Mouse (Mus musculus) mouse embryonic stem cell (cell line): ENCODE results near the gene Tas2r130.
"Not testable (repeated sequence)": the region's sequence is repeated elsewhere in the genome, so short reads cannot be mapped to it uniquely, and the experiment has no call there.

ENCODE experiments used
- in situ Hi-C, 2 experiments: fragments of 300-500 bp; cut with MboI; formaldehyde crosslinking; loops; 1 replicate in 1 of 2; 3 replicates in 1 of 2; pipeline ENCODE4 v1.14.3; 2019 to 2020; ENCODE audit warnings: low sequenced_read_pairs in 2 of 2, low pct_unique_long_range_greater_than_20kb in 1 of 2, mixed read lengths in 1 of 2; ENCODE audit not compliant: unreplicated experiment in 1 of 2

Tas2r130 gene

GRCm38 (mm10) chr6:131630812-131631211 lies at the start of gene Tas2r130:
Gene Tas2r130 (minus strand): TSS chr6:131630912.
- in situ Hi-C loops: no loop called here

- in situ Hi-C loops: no loop called here
Measured at GRCm38 (mm10) chr6:131678786-131679185, 48.1 kb upstream of the Tas2r130 start, which contains the start of gene Tas2r106. Gene Tas2r106 (minus strand): TSS chr6:131678886.

- in situ Hi-C loops: no loop called here
Measured at GRCm38 (mm10) chr6:131660049-131660448, 29.3 kb upstream of the Tas2r130 start, which contains the start of gene Tas2r107. Gene Tas2r107 (minus strand): TSS chr6:131660149.

- in situ Hi-C loops: not testable (repeated sequence)
Measured at GRCm38 (mm10) chr6:131609956-131610355, 20.8 kb downstream of the Tas2r130 start.

GRCm38 (mm10) chr6:131604821-131605220 lies 25.9 kb downstream of the Tas2r130 start:
- in situ Hi-C loops: no loop called here
